Mouse (Mus musculus): Measurements from ENCODE around the gene Bcat1. TPM values are rescaled to one million over a fixed set of nuclear protein-coding genes. Genes with fewer than 3 reads are reported as not detected.
"Not testable (repeated sequence)": the region's sequence is repeated elsewhere in the genome, so short reads cannot be mapped to it uniquely, and the experiment has no call there.

Gene Bcat1
- polyA plus RNA-seq, 1 experiment from 2014 or later = 5.0 TPM

DNA sequence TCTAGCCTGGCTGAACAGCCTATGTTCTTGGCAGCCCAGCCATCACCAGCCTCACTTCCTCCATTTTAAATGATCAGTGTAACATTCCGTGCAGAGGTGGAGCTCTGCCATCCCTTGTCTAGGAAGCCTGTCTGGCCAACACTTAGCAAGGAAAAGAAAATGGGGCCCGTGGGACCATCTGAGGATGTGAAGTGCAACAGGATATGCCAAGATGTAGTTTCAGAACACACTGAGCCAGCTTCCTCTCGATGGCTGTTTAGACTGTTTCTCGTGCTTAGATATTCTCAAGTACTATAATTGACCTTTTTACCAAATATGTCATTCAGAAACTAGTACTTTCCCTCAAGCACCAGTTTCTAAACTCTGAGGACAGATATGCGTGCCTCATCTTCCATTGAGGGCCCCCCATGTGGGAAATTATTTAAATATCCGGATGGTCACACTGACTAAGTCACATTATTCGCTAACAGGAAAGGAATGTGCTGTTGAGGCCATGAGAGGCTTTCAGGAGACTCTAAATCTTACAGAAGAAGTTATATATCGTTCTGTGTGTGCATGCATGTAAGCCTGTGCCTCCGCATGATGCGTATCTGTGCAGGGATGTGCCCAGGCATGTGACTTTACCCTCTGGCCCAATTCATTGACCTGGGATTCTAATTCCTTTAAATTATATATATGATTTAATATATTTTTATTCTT is 28.4 kb upstream of the Bcat1 start:
- ATAC-seq (replicated peaks; ENCODE audit: low FRiP score) (no peak), DNase-seq (ENCODE audit: low spot score) (no peak)
- Histone ChIP-seq H3K4me2 (no peak overlapping the region), H3K27ac (ENCODE audit: low read depth, low read length) (no peak overlapping the region), H3K27me3 (replicated peaks; ENCODE audit: control insufficient read depth, insufficient read depth, low read length) (no peaks in the 10 kb centered on the region), H3K9ac (ENCODE audit: low read depth, low read length) (no peak overlapping the region), H3K36me3 (ENCODE audit: control insufficient read depth, insufficient read depth, low read length) (no peaks in the 10 kb centered on the region), H3K4me3 (ENCODE audit: low read depth, low read length) (no peak overlapping the region), H3K9me3 (ENCODE audit: control insufficient read depth, low read length) (no peaks in the 10 kb centered on the region), H3K4me1 (replicated peaks; ENCODE audit: control insufficient read depth, insufficient read depth, low read length) (no peaks in the 10 kb centered on the region)
- 81% methylated on average over 10 of the region's 10 CpGs for WGBS

GRCm38 (mm10) chr6:145100923-145101322 is 24.9 kb upstream of the Bcat1 start:
- Histone ChIP-seq H3K36me3 (ENCODE audit: control insufficient read depth, insufficient read depth, low read length) (no peaks in the 10 kb centered on the region), H3K9ac (ENCODE audit: low read depth, low read length) (no peak overlapping the region), H3K4me2 (no peak overlapping the region), H3K27me3 (replicated peaks; ENCODE audit: control insufficient read depth, insufficient read depth, low read length) (no peaks in the 10 kb centered on the region), H3K27ac (ENCODE audit: low read depth, low read length) (no peak overlapping the region), H3K4me3 (ENCODE audit: low read depth, low read length) (no peak overlapping the region), H3K9me3 (ENCODE audit: control insufficient read depth, low read length) (no peaks in the 10 kb centered on the region), H3K4me1 (replicated peaks; ENCODE audit: control insufficient read depth, insufficient read depth, low read length) (no peaks in the 10 kb centered on the region)
- ATAC-seq (replicated peaks; ENCODE audit: low FRiP score) (no peak), DNase-seq (ENCODE audit: low spot score) (no peak)
- WGBS = 46% methylated on average over 9 of the region's 9 CpGs

- 71% methylated on average over 4 of the region's 4 CpGs for WGBS
- no peak overlapping the region for H3K27ac ChIP-seq (ENCODE audit: low read depth, low read length)
- ATAC-seq (replicated peaks; ENCODE audit: low FRiP score) = no peak
These were observed 18.4 kb upstream of the Bcat1 start for GRCm38 (mm10) chr6:145094431-145094830.

DNA sequence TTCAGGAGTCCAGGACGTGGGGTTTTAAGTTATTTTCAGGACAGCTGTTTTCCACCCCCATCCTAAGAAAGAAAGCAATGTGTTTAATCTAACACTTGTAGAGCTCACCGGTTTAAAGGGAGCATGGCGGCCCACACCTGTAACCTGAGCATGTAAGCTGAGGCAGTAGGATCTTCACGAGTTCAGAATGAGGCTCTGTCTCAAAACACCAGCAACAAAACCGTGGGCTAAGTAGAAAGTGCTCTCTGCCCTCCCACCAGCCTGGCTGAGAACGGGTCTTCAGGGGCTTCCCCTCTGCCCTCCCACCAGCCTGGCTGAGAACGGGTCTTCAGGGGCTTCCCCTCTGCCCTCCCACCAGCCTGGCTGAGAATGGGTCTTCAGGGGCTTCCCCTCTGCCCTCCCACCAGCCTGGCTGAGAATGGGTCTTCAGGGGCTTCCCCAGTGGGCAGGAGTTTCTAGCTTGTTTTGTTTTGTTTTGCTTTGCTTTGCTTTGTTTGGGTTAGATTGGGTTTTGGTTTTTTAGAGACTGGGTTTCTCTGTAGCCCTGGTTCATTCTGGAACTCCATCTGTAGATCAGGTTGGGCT is 17.1 kb upstream of the Bcat1 start:
- WGBS = 55% methylated on average over 7 of the region's 7 CpGs
- not testable (repeated sequence) for H3K4me3 ChIP-seq (ENCODE audit: low read depth, low read length); ATAC-seq (replicated peaks; ENCODE audit: low FRiP score); H3K9me3 ChIP-seq (ENCODE audit: control insufficient read depth, low read length); H3K36me3 ChIP-seq (ENCODE audit: control insufficient read depth, insufficient read depth, low read length); H3K4me2 ChIP-seq; H3K9ac ChIP-seq (ENCODE audit: low read depth, low read length); H3K27me3 ChIP-seq (replicated peaks; ENCODE audit: control insufficient read depth, insufficient read depth, low read length); H3K4me1 ChIP-seq (replicated peaks; ENCODE audit: control insufficient read depth, insufficient read depth, low read length); DNase-seq (ENCODE audit: low spot score); H3K27ac ChIP-seq (ENCODE audit: low read depth, low read length)

More at GRCm38 (mm10) chr6:145094431-145094830, 18.4 kb upstream of the Bcat1 start:
- no peaks in the 10 kb centered on the region for H3K27me3 ChIP-seq (replicated peaks; ENCODE audit: control insufficient read depth, insufficient read depth, low read length)
- H3K36me3 ChIP-seq (ENCODE audit: control insufficient read depth, insufficient read depth, low read length) = no peaks in the 10 kb centered on the region
- no peaks in the 10 kb centered on the region for H3K9me3 ChIP-seq (ENCODE audit: control insufficient read depth, low read length)
- H3K4me3 ChIP-seq (ENCODE audit: low read depth, low read length) = no peak overlapping the region
- H3K4me2 ChIP-seq = no peak overlapping the region
- no peaks in the 10 kb centered on the region for H3K4me1 ChIP-seq (replicated peaks; ENCODE audit: control insufficient read depth, insufficient read depth, low read length)
- no peak for DNase-seq (ENCODE audit: low spot score)
- H3K9ac ChIP-seq (ENCODE audit: low read depth, low read length) = no peak overlapping the region

- Histone ChIP-seq H3K9ac (ENCODE audit: low read depth, low read length) (no peak overlapping the region), H3K27me3 (replicated peaks; ENCODE audit: control insufficient read depth, insufficient read depth, low read length) (no peaks in the 10 kb centered on the region), H3K27ac (ENCODE audit: low read depth, low read length) (no peak overlapping the region), H3K9me3 (ENCODE audit: control insufficient read depth, low read length) (no peaks in the 10 kb centered on the region), H3K4me2 (no peak overlapping the region), H3K4me3 (ENCODE audit: low read depth, low read length) (no peak overlapping the region), H3K4me1 (replicated peaks; ENCODE audit: control insufficient read depth, insufficient read depth, low read length) (peaks cover 4% of the 10 kb centered on the region; the same call in 1 of the 2 replicates), H3K36me3 (ENCODE audit: control insufficient read depth, insufficient read depth, low read length) (no peaks in the 10 kb centered on the region)
- ATAC-seq (replicated peaks; ENCODE audit: low FRiP score) (no peak), DNase-seq (ENCODE audit: low spot score) (no peak)
- 74% methylated on average over 7 of the region's 7 CpGs for WGBS
These were observed 16.0 kb upstream of the Bcat1 start for GRCm38 (mm10) chr6:145091998-145092397.

- 66% methylated on average over 5 of the region's 5 CpGs for WGBS
- H3K36me3 ChIP-seq (ENCODE audit: control insufficient read depth, insufficient read depth, low read length) = no peaks in the 10 kb centered on the region
These were observed 14.9 kb upstream of the Bcat1 start for GRCm38 (mm10) chr6:145090928-145091327.

GRCm38 (mm10) chr6:145090201-145090863 is 14.3 kb upstream of the Bcat1 start:
- Histone ChIP-seq H3K4me1 (replicated peaks; ENCODE audit: control insufficient read depth, insufficient read depth, low read length) (peaks cover 4% of the 10 kb centered on the region; the same call in 1 of the 2 replicates), H3K27me3 (replicated peaks; ENCODE audit: control insufficient read depth, insufficient read depth, low read length) (no peaks in the 10 kb centered on the region), H3K27ac (ENCODE audit: low read depth, low read length) (no peak overlapping the region), H3K4me2 (no peak overlapping the region), H3K9ac (ENCODE audit: low read depth, low read length) (no peak overlapping the region), H3K4me3 (ENCODE audit: low read depth, low read length) (no peak overlapping the region), H3K36me3 (ENCODE audit: control insufficient read depth, insufficient read depth, low read length) (no peaks in the 10 kb centered on the region), H3K9me3 (ENCODE audit: control insufficient read depth, low read length) (no peaks in the 10 kb centered on the region)
- 46% methylated on average over 6 of the region's 6 CpGs for WGBS
- ATAC-seq (replicated peaks; ENCODE audit: low FRiP score) (no peak), DNase-seq (ENCODE audit: low spot score) (no peak)

More at GRCm38 (mm10) chr6:145090928-145091327, 14.9 kb upstream of the Bcat1 start:
- Histone ChIP-seq H3K27me3 (replicated peaks; ENCODE audit: control insufficient read depth, insufficient read depth, low read length) (no peaks in the 10 kb centered on the region), H3K9ac (ENCODE audit: low read depth, low read length) (no peak overlapping the region), H3K9me3 (ENCODE audit: control insufficient read depth, low read length) (no peaks in the 10 kb centered on the region), H3K4me1 (replicated peaks; ENCODE audit: control insufficient read depth, insufficient read depth, low read length) (peaks cover 4% of the 10 kb centered on the region; the same call in 1 of the 2 replicates), H3K4me2 (no peak overlapping the region), H3K27ac (ENCODE audit: low read depth, low read length) (no peak overlapping the region), H3K4me3 (ENCODE audit: low read depth, low read length) (no peak overlapping the region)
- no peak for DNase-seq (ENCODE audit: low spot score)
- ATAC-seq (replicated peaks; ENCODE audit: low FRiP score) = no peak

DNA sequence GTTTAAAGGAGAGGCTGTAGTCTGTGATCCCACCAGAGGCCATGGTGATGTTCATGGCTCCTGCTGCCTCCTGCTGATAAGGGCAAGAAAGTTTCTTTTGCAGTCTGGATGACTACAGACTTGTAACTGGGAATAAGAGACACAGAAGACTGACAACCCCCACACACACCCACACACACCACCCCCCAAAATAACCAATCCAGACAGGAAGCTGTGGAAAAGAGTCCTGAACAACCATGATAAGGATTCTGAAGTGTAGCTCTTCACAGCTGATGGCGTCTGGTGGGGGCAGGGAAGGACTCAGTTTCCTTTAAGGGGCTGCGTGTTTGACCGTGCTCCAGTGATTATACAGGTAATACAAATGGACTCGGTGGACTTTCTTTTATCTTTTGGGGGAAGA is 13.4 kb upstream of the Bcat1 start:
- ATAC-seq (replicated peaks; ENCODE audit: low FRiP score) (peak; percentile 80), DNase-seq (ENCODE audit: low spot score) (no peak)
- Histone ChIP-seq H3K36me3 (ENCODE audit: control insufficient read depth, insufficient read depth, low read length) (no peaks in the 10 kb centered on the region), H3K4me3 (ENCODE audit: low read depth, low read length) (no peak overlapping the region), H3K4me2 (peak overlapping the region; percentile 2; the same call in 1 of the 2 replicates), H3K27me3 (replicated peaks; ENCODE audit: control insufficient read depth, insufficient read depth, low read length) (no peaks in the 10 kb centered on the region), H3K9ac (ENCODE audit: low read depth, low read length) (no peak overlapping the region), H3K9me3 (ENCODE audit: control insufficient read depth, low read length) (no peaks in the 10 kb centered on the region), H3K4me1 (replicated peaks; ENCODE audit: control insufficient read depth, insufficient read depth, low read length) (peaks cover 4% of the 10 kb centered on the region; the same call in 1 of the 2 replicates), H3K27ac (ENCODE audit: low read depth, low read length) (no peak overlapping the region; the same call in 1 of the 2 replicates)
- 26% methylated on average over 4 of the region's 4 CpGs for WGBS
